Mouse (Mus musculus) adipocyte (in vitro differentiated cells): Measurements from ENCODE around the gene Mylk3.

Source experiments
- DNase-seq: peaks from one replicate; pipeline ENCODE4 v3.0.0-alpha.2; 2016; ENCODE audit warnings: low spot score

The Mylk3 gene

DNA sequence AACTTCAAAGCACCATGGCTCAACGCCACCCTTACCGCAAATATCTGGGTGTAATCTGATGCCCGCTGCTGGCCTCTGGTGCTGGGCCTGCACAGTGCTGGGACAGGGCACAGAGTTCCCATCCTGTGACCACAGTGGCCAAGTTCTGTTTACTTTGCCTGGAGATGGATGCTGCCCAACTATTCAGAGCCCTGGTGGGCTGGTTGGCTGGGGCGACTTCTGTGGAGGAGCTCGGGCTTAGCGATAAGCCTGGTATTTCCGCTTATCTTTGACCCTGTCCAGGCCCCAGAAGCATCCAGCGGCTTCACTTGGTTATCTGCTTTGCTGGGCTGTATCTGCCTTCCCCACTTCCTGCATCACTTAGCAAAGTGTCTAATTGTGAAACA is 5.3 kb downstream of the Mylk3 start:
- DNase-seq = no peak

- DNase-seq = no peak
Observed at GRCm38 (mm10) chr8:85380123-85380823, 5.9 kb downstream of the Mylk3 start.

- peak; percentile 91 for DNase-seq
Observed at GRCm38 (mm10) chr8:85379142-85379781, 6.9 kb downstream of the Mylk3 start.

DNA sequence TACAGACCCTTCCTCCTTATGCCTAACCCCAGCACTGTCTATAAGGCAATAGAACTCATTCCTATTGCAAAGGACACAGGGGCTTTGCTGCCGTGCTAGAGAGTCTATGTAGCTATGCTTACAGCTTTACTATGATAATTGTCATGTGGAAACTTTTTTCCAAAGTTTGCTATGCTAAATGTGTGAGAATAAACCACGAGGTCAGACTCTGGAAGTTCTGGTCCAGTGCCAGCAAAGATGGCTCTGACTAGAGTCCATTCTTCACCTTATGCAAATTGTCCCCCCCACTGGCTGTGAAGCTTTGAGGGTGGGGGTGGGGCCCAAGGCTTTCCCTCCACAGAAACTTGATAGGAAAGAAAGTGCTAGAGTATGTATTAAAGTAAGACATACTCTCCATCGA is 9.6 kb downstream of the Mylk3 start:
- no peak for DNase-seq

GRCm38 (mm10) chr8:85374286-85374685 is 11.9 kb downstream of the Mylk3 start:
- no peak for DNase-seq

DNA sequence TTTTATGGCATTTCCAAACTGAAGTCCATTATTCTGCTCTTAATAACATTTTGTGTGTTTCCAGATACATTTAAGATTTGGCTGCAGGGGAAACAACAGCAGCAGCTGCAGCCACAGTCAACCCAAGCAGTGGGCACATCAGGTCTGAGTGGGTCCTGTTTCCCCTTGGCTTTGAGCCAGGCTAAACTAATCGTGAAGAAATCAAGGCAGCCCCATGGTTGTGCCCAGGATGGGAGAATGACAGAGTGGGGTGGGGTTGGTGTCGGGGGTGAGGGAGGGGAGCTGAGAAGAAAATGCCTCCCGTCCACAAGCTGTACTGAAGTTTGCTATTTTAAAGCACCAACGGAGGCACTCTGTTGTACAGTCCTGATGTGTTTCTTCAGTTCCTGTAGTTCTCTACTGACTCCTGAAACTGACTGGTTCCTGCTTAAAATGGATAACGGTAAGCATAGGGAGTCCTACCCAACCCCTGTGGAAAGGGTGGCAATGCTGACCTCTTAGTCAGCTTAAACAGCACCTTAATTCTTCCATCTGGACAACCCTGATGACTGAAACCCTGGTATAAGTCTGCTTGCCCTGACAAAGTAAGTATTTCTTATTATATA is 12.6 kb downstream of the Mylk3 start:
- no peak for DNase-seq

GRCm38 (mm10) chr8:85372465-85372839 is 13.7 kb downstream of the Mylk3 start:
- DNase-seq = no peak

GRCm38 (mm10) chr8:85371736-85372464 is 14.2 kb downstream of the Mylk3 start:
- DNase-seq = no peak

- no peak for DNase-seq
Observed at GRCm38 (mm10) chr8:85365176-85365575, 21.0 kb downstream of the Mylk3 start.

- peak; percentile 17 for DNase-seq
Observed at GRCm38 (mm10) chr8:85364628-85365027, 21.5 kb downstream of the Mylk3 start.

GRCm38 (mm10) chr8:85363406-85363805 is 22.7 kb downstream of the Mylk3 start:
- DNase-seq = no peak

GRCm38 (mm10) chr8:85362211-85362610 is 23.9 kb downstream of the Mylk3 start:
- DNase-seq = no peak

DNA sequence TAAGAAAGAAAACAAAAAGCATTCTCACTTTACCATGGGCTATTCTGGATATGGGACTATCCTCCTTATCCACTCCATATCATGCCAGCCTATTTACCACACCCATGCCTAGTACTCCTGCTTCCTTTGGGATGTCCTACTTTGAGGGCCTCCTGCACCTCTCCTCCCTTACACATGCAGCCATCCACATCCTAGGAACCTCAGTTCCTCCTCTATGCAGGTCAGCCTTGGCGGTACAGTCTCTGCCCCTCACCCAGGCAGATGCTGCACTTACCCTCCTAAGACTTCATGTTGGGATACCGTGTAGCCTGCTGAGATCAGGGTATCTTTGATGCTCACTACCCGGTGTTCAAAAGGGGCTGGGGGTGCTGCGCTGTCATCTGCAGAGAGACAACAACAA is 32.9 kb downstream of the Mylk3 start:
- no peak for DNase-seq

- no peak for DNase-seq
Observed at GRCm38 (mm10) chr8:85339871-85340573, 46.1 kb downstream of the Mylk3 start.

GRCm38 (mm10) chr8:85337681-85338080 is 48.5 kb downstream of the Mylk3 start:
- DNase-seq = no peak

DNA sequence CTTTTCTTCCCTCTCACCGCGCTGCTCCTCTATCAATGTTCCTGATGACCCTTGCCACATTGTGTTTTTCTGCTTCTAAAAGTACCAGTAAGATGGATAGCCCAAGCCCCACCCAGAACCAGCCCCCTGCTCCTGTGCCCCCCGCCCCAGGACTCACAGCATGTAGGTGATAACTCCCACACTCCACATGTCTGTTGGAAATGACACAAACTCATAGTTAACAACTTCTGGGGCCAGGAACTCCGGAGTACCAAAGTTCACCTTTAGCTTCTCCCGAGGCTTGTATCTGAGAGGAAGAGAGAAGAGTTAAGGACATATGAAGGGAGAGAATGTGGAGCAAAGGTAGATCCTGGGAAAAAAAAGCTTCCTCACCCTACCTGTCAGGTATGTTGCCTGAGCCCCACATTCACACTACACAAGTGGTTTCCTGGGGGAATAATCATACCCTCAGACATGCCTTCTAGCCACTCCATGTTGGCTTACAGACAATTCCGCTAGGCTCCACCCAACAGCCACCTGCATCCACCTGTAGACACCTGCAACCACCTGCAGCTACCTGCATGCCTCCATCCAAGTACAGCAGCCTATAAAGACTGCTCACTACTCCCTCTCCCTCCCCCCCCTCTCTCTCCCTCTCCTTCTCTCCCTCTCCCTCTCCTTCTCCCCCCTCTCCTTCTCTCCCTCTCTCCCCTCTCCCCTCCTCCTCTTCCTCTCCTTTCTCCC is 49.8 kb downstream of the Mylk3 start:
- DNase-seq = no peak

- no peak for DNase-seq
Observed at GRCm38 (mm10) chr8:85335105-85335504, 51.0 kb downstream of the Mylk3 start.

- DNase-seq = no peak
Observed at GRCm38 (mm10) chr8:85329506-85329905, 56.6 kb downstream of the Mylk3 start.

- no peak for DNase-seq
Observed at GRCm38 (mm10) chr8:85327036-85327435, 59.1 kb downstream of the Mylk3 start.

DNA sequence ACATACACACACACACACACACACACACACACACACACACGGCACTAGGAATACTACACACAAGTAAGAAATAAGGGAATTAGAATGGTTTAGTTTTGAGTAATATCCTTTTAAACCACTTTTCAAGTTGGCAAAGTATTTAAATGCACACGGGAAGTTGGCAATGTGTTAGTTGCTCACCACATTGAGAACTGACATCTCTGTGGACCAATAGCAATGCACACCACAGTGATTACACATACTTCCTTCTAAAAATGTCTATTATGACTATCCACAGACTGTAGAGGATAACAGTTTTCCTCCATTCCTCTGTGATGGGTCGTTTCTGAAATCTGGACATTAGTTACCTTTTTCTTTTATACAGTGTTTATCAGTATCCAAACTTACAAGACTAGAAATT is 63.1 kb downstream of the Mylk3 start:
- no peak for DNase-seq

DNA sequence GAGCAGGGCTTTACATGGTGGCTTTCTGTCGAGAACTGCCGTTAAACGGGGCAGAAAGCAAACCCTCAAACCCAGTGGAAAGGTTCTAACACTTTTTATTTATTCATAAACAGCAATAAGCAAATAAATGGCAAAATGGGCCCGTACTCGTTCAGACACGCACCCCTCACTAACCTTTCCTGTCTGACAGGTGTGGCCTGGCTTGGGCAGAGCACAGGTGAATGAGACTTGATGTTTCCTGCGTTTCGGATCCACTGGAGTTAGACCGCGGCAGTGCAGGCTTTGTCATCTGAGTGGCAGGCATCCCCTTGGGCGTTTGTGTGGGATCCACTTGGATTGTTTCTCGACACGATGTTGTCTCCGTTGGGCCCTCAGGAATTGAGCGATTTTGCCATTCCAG is 64.2 kb downstream of the Mylk3 start:
- DNase-seq = no peak

- no peak for DNase-seq
Observed at GRCm38 (mm10) chr8:85318534-85318933, 67.6 kb downstream of the Mylk3 start.
